Mouse (Mus musculus) heart, embryonic 16.5 days (tissue): ENCODE results near the gene Zdhhc14. TPM values are rescaled to one million over a fixed set of nuclear protein-coding genes. Genes with fewer than 3 reads are reported as not detected.

Experiments used
- ATAC-seq: fragments of 200-750 bp; cut with Nextera tagmentation; replicated peaks from 2 replicates; pipeline ENCODE4 v1.8.0; 2017; ENCODE audit warnings: moderate number of reproducible peaks; ENCODE audit not compliant: insufficient read depth, low FRiP score; ENCODE audit errors: extremely low read depth
- H3K27ac ChIP-seq: fragments of 300-500 bp; sonication (generic); 2 replicates; pipeline ENCODE4 v1.5.1; 2014; ENCODE audit warnings: mild to moderate bottlenecking, low read length, control low read depth, moderate library complexity
- H3K27me3 ChIP-seq: fragments of 300-500 bp; sonication (generic); 2 replicates; pipeline ENCODE4 v1.6.1; 2014; ENCODE audit warnings: low read length, mixed read lengths; ENCODE audit not compliant: control insufficient read depth, insufficient read depth
- H3K36me3 ChIP-seq: fragments of 300-500 bp; sonication (generic); 2 replicates; pipeline ENCODE4 v1.6.1; 2014; ENCODE audit not compliant: control insufficient read depth, insufficient read depth
- H3K4me1 ChIP-seq: fragments of 300-500 bp; sonication (generic); 2 replicates; pipeline ENCODE4 v1.6.1; 2014; ENCODE audit warnings: low read length, mixed read lengths; ENCODE audit not compliant: control insufficient read depth, insufficient read depth
- H3K4me2 ChIP-seq: fragments of 300-500 bp; sonication (generic); 2 replicates; pipeline ENCODE4 v1.6.1; 2014; ENCODE audit warnings: low read depth, mild to moderate bottlenecking, control low read depth, low read length
- H3K4me3 ChIP-seq: fragments of 300-500 bp; sonication (generic); 2 replicates; pipeline ENCODE4 v1.5.1; 2014; ENCODE audit warnings: mild to moderate bottlenecking, control low read depth, low read length
- H3K9ac ChIP-seq: fragments of 300-500 bp; sonication (generic); 2 replicates; pipeline ENCODE4 v1.6.1; 2014; ENCODE audit warnings: low read length, control low read depth
- H3K9me3 ChIP-seq: fragments of 300-500 bp; sonication (generic); replicated peaks from 2 replicates; pipeline ENCODE4 v1.6.1; 2016; ENCODE audit warnings: low read length; ENCODE audit not compliant: control insufficient read depth
- WGBS: fragments of 180-500 bp; shearing (Covaris S2); extraction: QIAGEN DNeasy Blood & Tissue Kit; methylation state at CpG from one replicate; pipeline ENCODE4 v1.1.7; 2014; 5-methylcytosine and 5-hydroxymethylcytosine counted together
- polyA plus RNA-seq: library from polyadenylated mRNA; unstranded; fragments of >200 nt; fragmentation: Nextera tagmentation; extraction: Ambion mirVana; gene quantifications from 2 replicates; pipeline ENCODE4 v1.2.1, GENCODE M21; 2015

Zdhhc14 gene
- polyA plus RNA-seq, 1 experiment from 2014 or later = 1.3 TPM

DNA sequence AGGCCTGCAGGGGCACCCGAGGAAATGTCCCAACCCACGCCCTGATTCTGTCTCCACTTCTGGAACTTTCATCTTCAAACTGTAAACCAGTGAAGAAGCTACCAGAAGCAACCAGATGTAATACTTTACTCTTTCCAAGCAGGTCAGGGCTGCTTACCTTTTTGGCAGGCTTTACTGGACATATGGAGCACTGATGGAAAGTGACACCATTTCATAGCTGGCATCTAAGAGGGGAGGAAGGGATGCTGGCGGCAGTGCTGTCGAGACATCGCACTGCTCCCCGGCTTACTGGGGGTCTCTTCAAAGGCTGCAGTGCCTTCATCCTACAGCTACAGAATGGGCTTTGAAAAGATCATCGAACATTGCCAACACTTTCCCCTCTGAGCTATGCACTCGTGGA is 5.3 kb downstream of the Zdhhc14 start:
- no peak for ATAC-seq
- Histone ChIP-seq H3K27me3 (no peaks in the 10 kb centered on the region; the same call in 1 of the 2 replicates), H3K9ac (no peak overlapping the region), H3K4me1 (peaks cover 7% of the 10 kb centered on the region), H3K9me3 (no peaks in the 10 kb centered on the region), H3K27ac (no peak overlapping the region), H3K4me2 (no peak overlapping the region), H3K36me3 (no peaks in the 10 kb centered on the region), H3K4me3 (no peak overlapping the region)
- WGBS = 83% methylated on average over 8 of the region's 8 CpGs

GRCm38 (mm10) chr17:5498996-5499395 is 6.6 kb downstream of the Zdhhc14 start:
- Histone ChIP-seq H3K27ac (no peak overlapping the region), H3K4me2 (no peak overlapping the region), H3K27me3 (no peaks in the 10 kb centered on the region), H3K4me3 (no peak overlapping the region), H3K4me1 (peaks cover 2% of the 10 kb centered on the region), H3K9ac (no peak overlapping the region), H3K36me3 (no peaks in the 10 kb centered on the region), H3K9me3 (no peaks in the 10 kb centered on the region)
- 82% methylated on average over 4 of the region's 4 CpGs for WGBS
- no peak for ATAC-seq

DNA sequence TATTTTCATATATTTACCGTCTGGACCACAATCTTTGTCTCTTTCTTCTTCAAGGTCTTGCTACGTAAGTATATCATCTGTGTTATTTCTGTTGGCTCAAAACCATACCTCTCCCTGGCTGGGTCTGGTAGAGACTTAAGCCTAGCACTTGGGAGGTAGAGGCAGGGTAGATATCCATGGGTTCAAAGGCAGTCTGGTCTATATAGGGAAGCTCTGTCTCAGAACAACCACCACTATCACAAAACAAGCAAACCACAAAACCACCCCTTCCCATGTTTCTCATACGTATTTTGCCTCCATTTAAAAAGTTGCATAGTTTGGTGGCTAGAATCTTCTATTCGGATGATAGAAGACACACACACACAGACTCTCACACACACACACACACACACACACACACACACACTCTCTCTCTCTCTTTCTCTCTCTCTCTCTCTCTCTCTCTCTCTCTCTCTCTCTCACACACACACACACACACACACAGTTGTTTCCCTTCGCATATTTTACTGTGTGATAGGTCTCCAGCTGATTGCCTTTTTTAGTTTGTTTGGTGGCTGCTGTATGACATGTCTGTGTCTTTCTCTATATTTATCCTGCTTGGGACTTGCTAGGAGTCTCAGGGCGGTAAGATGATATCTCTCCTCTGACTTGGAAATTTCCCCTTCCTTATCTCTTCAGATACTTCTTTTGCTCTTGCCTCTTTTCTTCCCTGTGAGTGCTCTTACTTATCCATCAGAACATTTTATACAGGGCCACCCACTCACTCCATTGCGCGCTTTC is 11.8 kb downstream of the Zdhhc14 start:
- Histone ChIP-seq H3K9me3 (no peaks in the 10 kb centered on the region), H3K27me3 (no peaks in the 10 kb centered on the region), H3K4me2 (no peak overlapping the region), H3K4me3 (no peak overlapping the region), H3K4me1 (peaks cover 9% of the 10 kb centered on the region; the same call in 1 of the 2 replicates), H3K9ac (no peak overlapping the region), H3K27ac (no peak overlapping the region), H3K36me3 (no peaks in the 10 kb centered on the region)
- no peak for ATAC-seq
- 65% methylated on average over 8 of the region's 8 CpGs for WGBS

- Histone ChIP-seq H3K4me3 (no peak overlapping the region), H3K9me3 (no peaks in the 10 kb centered on the region), H3K36me3 (no peaks in the 10 kb centered on the region), H3K9ac (no peak overlapping the region), H3K4me1 (peaks cover 9% of the 10 kb centered on the region; the same call in 1 of the 2 replicates), H3K27me3 (no peaks in the 10 kb centered on the region), H3K27ac (no peak overlapping the region), H3K4me2 (no peak overlapping the region)
- WGBS = 82% methylated on average over 4 of the region's 4 CpGs
- ATAC-seq = no peak
Observed at GRCm38 (mm10) chr17:5504969-5505368, 12.6 kb downstream of the Zdhhc14 start.

GRCm38 (mm10) chr17:5506553-5506952 is 14.2 kb downstream of the Zdhhc14 start:
- Histone ChIP-seq H3K4me2 (no peak overlapping the region), H3K9ac (no peak overlapping the region), H3K4me1 (peaks cover 9% of the 10 kb centered on the region; the same call in 1 of the 2 replicates), H3K9me3 (no peaks in the 10 kb centered on the region), H3K36me3 (no peaks in the 10 kb centered on the region), H3K27me3 (no peaks in the 10 kb centered on the region), H3K27ac (no peak overlapping the region), H3K4me3 (no peak overlapping the region)
- ATAC-seq = no peak
- WGBS = 28% methylated on average over 7 of the region's 7 CpGs

- no peak overlapping the region for H3K4me2 ChIP-seq
- 31% methylated on average over 5 of the region's 5 CpGs for WGBS
- no peaks in the 10 kb centered on the region for H3K36me3 ChIP-seq
- no peaks in the 10 kb centered on the region for H3K27me3 ChIP-seq
- H3K9me3 ChIP-seq = no peaks in the 10 kb centered on the region
- no peak overlapping the region for H3K4me3 ChIP-seq
- H3K9ac ChIP-seq = no peak overlapping the region
- H3K27ac ChIP-seq = no peak overlapping the region
- ATAC-seq = no peak
- peaks cover 9% of the 10 kb centered on the region; the same call in 1 of the 2 replicates for H3K4me1 ChIP-seq
Observed at GRCm38 (mm10) chr17:5506988-5507387, 14.6 kb downstream of the Zdhhc14 start.

GRCm38 (mm10) chr17:5508030-5508429 is 15.7 kb downstream of the Zdhhc14 start:
- H3K9me3 ChIP-seq = no peaks in the 10 kb centered on the region
- no peak overlapping the region for H3K27ac ChIP-seq
- H3K27me3 ChIP-seq = no peaks in the 10 kb centered on the region
- no peak overlapping the region for H3K4me3 ChIP-seq
- no peak overlapping the region for H3K9ac ChIP-seq
- H3K36me3 ChIP-seq = no peaks in the 10 kb centered on the region
- 75% methylated on average over 4 of the region's 4 CpGs for WGBS
- no peak overlapping the region for H3K4me2 ChIP-seq
- H3K4me1 ChIP-seq = peaks cover 9% of the 10 kb centered on the region; the same call in 1 of the 2 replicates
- no peak for ATAC-seq

- no peak for ATAC-seq
- H3K27me3 ChIP-seq = no peaks in the 10 kb centered on the region
- H3K27ac ChIP-seq = no peak overlapping the region
- no peak overlapping the region for H3K4me3 ChIP-seq
- no peaks in the 10 kb centered on the region for H3K36me3 ChIP-seq
- no peak overlapping the region for H3K9ac ChIP-seq
- WGBS = 65% methylated on average over 9 of the region's 9 CpGs
- H3K4me1 ChIP-seq = peaks cover 8% of the 10 kb centered on the region; the same call in 1 of the 2 replicates
- no peak overlapping the region for H3K4me2 ChIP-seq
- H3K9me3 ChIP-seq = no peaks in the 10 kb centered on the region
Observed at GRCm38 (mm10) chr17:5510564-5510963, 18.2 kb downstream of the Zdhhc14 start.

DNA sequence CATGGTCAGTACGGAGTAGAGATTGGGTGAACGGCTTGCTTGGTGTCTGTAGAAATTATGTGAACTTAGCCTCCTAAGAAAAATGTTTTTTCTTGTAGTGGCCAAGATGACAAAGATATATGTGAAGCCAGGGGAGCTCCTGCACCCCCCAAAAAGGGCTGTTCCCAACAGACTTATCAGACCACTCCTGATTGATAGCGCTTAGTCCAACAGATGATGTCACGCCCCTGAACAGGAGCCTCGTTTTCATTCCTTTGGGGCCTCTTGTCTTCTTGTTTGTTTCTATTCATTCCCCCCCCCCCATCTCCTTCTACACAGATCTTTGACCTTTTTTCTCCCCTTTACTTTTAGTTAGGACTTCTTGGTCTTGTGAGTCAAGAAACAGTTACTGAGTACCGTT is 19.4 kb downstream of the Zdhhc14 start:
- H3K27me3 ChIP-seq = no peaks in the 10 kb centered on the region
- H3K27ac ChIP-seq = no peak overlapping the region
- no peak overlapping the region for H3K4me3 ChIP-seq
- no peak for ATAC-seq
- no peak overlapping the region for H3K9ac ChIP-seq
- peaks cover 4% of the 10 kb centered on the region; the same call in 1 of the 2 replicates for H3K4me1 ChIP-seq
- no peak overlapping the region for H3K4me2 ChIP-seq
- no peaks in the 10 kb centered on the region for H3K9me3 ChIP-seq
- WGBS = 67% methylated on average over 6 of the region's 6 CpGs
- no peaks in the 10 kb centered on the region for H3K36me3 ChIP-seq
